Mouse (Mus musculus): ENCODE results near the gene Sem1. TPM values are rescaled to one million over a fixed set of nuclear protein-coding genes. Genes with fewer than 3 reads are reported as not detected.
"Not testable (repeated sequence)": the region's sequence is repeated elsewhere in the genome, so short reads cannot be mapped to it uniquely, and the experiment has no call there.

Sem1 gene
- polyA plus RNA-seq, 1 experiment from 2014 or later, result 279 TPM

DNA sequence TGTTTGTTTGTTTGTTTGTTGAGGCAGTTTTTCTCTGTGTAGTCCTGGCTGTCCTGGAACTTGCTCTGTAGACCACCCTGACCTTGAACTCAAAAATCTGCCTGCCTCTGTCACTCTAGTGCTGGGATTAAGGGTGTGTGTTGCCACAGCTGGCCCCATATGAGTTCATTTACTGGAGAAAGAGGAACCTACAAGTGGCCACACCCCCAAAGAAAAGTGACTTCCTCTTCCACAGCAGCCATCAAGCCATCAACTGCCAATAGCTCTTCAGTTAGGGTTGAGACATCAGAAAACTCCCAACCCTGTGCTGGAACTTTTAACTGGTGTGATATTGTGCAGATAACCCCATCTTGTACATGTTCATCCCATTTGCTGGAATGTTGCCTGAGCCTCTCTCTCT lies 36.3 kb downstream of the Sem1 start:
- no peak overlapping the region for H3K9ac ChIP-seq (ENCODE audit: low read length)
- no peaks in the 10 kb centered on the region for H3K36me3 ChIP-seq (ENCODE audit: control insufficient read depth, insufficient read depth, low read length)
- no peak overlapping the region for H3K4me3 ChIP-seq (ENCODE audit: low read depth, low read length)
- H3K4me2 ChIP-seq (ENCODE audit: low read length), result no peak overlapping the region
- no peaks in the 10 kb centered on the region for H3K4me1 ChIP-seq (replicated peaks; ENCODE audit: control insufficient read depth, insufficient read depth, low read length)
- no peak for DNase-seq (ENCODE audit: low spot score)
- H3K27me3 ChIP-seq (replicated peaks; ENCODE audit: control insufficient read depth, insufficient read depth, low read length), result no peaks in the 10 kb centered on the region
- no peaks in the 10 kb centered on the region for H3K9me3 ChIP-seq (ENCODE audit: control insufficient read depth, low read length)
- ATAC-seq (replicated peaks; ENCODE audit: low FRiP score, low TSS enrichment, low read depth), result no peak
- no peak overlapping the region for H3K27ac ChIP-seq (ENCODE audit: low read depth)

DNA sequence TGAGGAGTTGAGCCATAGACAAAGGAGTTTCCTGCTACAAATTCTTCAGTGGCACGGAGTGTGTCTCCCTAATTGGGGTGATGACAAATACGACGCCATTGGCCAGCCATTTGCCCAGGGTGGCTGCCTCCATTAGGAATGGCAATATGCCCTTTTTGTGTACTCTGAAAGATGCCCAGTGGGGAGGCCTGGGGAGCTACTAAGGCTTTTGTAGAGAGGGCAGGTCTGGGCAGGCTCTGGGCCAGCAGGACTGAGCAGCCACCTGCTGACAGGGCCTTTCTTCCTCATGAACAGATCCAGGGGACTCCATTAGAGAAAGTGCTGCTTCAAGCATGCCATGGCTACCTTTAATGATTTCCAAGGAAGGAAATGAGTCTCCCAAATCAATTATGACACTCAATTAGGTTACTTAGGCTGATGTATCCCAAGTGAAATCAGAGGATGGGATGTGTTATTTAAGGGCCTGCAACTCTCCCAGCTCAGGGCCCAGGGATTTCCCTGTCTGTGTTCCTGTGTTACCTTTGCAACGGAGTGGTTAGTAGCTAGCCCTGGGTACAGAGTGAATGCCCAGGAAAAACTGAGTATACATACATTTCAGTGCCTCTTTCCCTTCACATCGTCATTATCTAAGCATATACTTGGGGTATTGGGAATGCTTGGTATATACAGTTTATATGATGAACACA lies 41.5 kb downstream of the Sem1 start:
- Histone ChIP-seq H3K27me3 (replicated peaks; ENCODE audit: control insufficient read depth, insufficient read depth, low read length) (no peaks in the 10 kb centered on the region), H3K9ac (ENCODE audit: low read length) (no peak overlapping the region), H3K4me2 (ENCODE audit: low read length) (no peak overlapping the region), H3K9me3 (ENCODE audit: control insufficient read depth, low read length) (no peaks in the 10 kb centered on the region), H3K36me3 (ENCODE audit: control insufficient read depth, insufficient read depth, low read length) (no peaks in the 10 kb centered on the region), H3K27ac (ENCODE audit: low read depth) (no peak overlapping the region), H3K4me1 (replicated peaks; ENCODE audit: control insufficient read depth, insufficient read depth, low read length) (no peaks in the 10 kb centered on the region), H3K4me3 (ENCODE audit: low read depth, low read length) (no peak overlapping the region)
- DNase-seq (ENCODE audit: low spot score) (no peak), ATAC-seq (replicated peaks; ENCODE audit: low FRiP score, low TSS enrichment, low read depth) (no peak)
- WGBS, result 71% methylated on average over 5 of the region's 5 CpGs

DNA sequence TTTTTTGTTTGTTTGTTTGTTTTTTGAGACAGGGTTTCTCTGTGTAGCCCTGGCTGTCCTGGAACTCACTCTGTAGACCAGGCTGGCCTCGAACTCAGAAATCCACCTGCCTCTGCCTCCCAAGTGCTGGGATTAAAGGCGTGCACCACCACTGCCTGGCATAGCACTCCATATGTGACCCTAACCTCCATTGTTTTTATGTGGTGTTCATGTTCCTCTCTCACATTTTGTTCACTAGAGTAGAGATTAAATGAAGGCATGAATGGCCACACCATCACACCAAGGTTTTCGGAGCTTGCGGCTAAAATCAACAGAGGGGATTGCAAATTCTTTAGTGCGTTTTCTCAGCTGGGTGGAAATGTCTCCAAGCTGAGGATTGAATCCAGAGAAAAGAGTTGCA lies 42.1 kb downstream of the Sem1 start:
- not testable (repeated sequence) for H3K4me2 ChIP-seq (ENCODE audit: low read length); H3K9ac ChIP-seq (ENCODE audit: low read length); H3K9me3 ChIP-seq (ENCODE audit: control insufficient read depth, low read length); H3K27me3 ChIP-seq (replicated peaks; ENCODE audit: control insufficient read depth, insufficient read depth, low read length); ATAC-seq (replicated peaks; ENCODE audit: low FRiP score, low TSS enrichment, low read depth); H3K4me3 ChIP-seq (ENCODE audit: low read depth, low read length); H3K4me1 ChIP-seq (replicated peaks; ENCODE audit: control insufficient read depth, insufficient read depth, low read length); DNase-seq (ENCODE audit: low spot score); H3K36me3 ChIP-seq (ENCODE audit: control insufficient read depth, insufficient read depth, low read length); H3K27ac ChIP-seq (ENCODE audit: low read depth)
- 90% methylated on average over 5 of the region's 5 CpGs for WGBS
